Mouse (Mus musculus): ENCODE data around the gene Clpb.

The Clpb gene

GRCm38 (mm10) chr7:101676033-101676761 is 12.8 kb downstream of the Clpb start:
- DNase-seq (ENCODE audit: low spot score): no peak

GRCm38 (mm10) chr7:101676762-101677308 is 13.4 kb downstream of the Clpb start:
- no peak for DNase-seq (ENCODE audit: low spot score)

- peak; percentile 62 for DNase-seq (ENCODE audit: low spot score)
These were observed 16.2 kb downstream of the Clpb start for GRCm38 (mm10) chr7:101679591-101679990.

- DNase-seq (ENCODE audit: low spot score): no peak
These were observed 17.5 kb downstream of the Clpb start for GRCm38 (mm10) chr7:101680961-101681360.

- DNase-seq (ENCODE audit: low spot score): no peak
These were observed 18.2 kb downstream of the Clpb start for GRCm38 (mm10) chr7:101681565-101682071.

GRCm38 (mm10) chr7:101682886-101683285 is 19.5 kb downstream of the Clpb start:
- no peak for DNase-seq (ENCODE audit: low spot score)

GRCm38 (mm10) chr7:101683976-101684630 is 20.7 kb downstream of the Clpb start:
- DNase-seq (ENCODE audit: low spot score): no peak

GRCm38 (mm10) chr7:101684671-101685070 is 21.2 kb downstream of the Clpb start:
- no peak for DNase-seq (ENCODE audit: low spot score)

- no peak for DNase-seq (ENCODE audit: low spot score)
These were observed 23.7 kb downstream of the Clpb start for GRCm38 (mm10) chr7:101687144-101687543.

- no peak for DNase-seq (ENCODE audit: low spot score)
These were observed 27.0 kb downstream of the Clpb start for GRCm38 (mm10) chr7:101690471-101690870.

GRCm38 (mm10) chr7:101691863-101692262 is 28.4 kb downstream of the Clpb start:
- no peak for DNase-seq (ENCODE audit: low spot score)

- DNase-seq (ENCODE audit: low spot score): no peak
These were observed 29.0 kb downstream of the Clpb start for GRCm38 (mm10) chr7:101692446-101692845.

GRCm38 (mm10) chr7:101695483-101695882 is 32.0 kb downstream of the Clpb start:
- no peak for DNase-seq (ENCODE audit: low spot score)

- no peak for DNase-seq (ENCODE audit: low spot score)
These were observed 33.7 kb downstream of the Clpb start for GRCm38 (mm10) chr7:101696931-101697723.

- no peak for DNase-seq (ENCODE audit: low spot score)
These were observed 36.9 kb downstream of the Clpb start for GRCm38 (mm10) chr7:101700296-101700695.

GRCm38 (mm10) chr7:101702706-101703105 is 39.3 kb downstream of the Clpb start:
- peak; percentile 34 for DNase-seq (ENCODE audit: low spot score)

- DNase-seq (ENCODE audit: low spot score): no peak
These were observed 46.2 kb downstream of the Clpb start for GRCm38 (mm10) chr7:101709586-101709985.

- DNase-seq (ENCODE audit: low spot score): no peak
These were observed 46.8 kb downstream of the Clpb start for GRCm38 (mm10) chr7:101710236-101710635.

GRCm38 (mm10) chr7:101713828-101714400 is 50.5 kb downstream of the Clpb start:
- DNase-seq (ENCODE audit: low spot score): no peak

GRCm38 (mm10) chr7:101715041-101715551 is 51.7 kb downstream of the Clpb start:
- DNase-seq (ENCODE audit: low spot score): no peak

- DNase-seq (ENCODE audit: low spot score): no peak
These were observed 56.9 kb downstream of the Clpb start for GRCm38 (mm10) chr7:101720356-101720755.

GRCm38 (mm10) chr7:101725081-101725480 is 61.6 kb downstream of the Clpb start:
- DNase-seq (ENCODE audit: low spot score): no peak
